Mouse (Mus musculus) kidney, adult 2 months (tissue): ENCODE data around the gene Prkag2. TPM values are rescaled to one million over a fixed set of nuclear protein-coding genes. Genes with fewer than 3 reads are reported as not detected.
A peak's percentile ranks its signal among the peaks of the same experiment; 100 is the strongest.

Experiments used
- DNase-seq: peaks from one replicate; pipeline ENCODE4 v3.0.0; 2021
- H3K27ac ChIP-seq: fragments of 200-500 bp; 2 replicates; pipeline ENCODE4 v1.5.1; 2012; ENCODE audit warnings: low read depth, low read length, control low read depth, inconsistent platforms; ENCODE audit not compliant: insufficient read depth
- H3K27me3 ChIP-seq: fragments of 200-500 bp; replicated peaks from 2 replicates; pipeline ENCODE4 v1.6.1; 2012; ENCODE audit warnings: mild to moderate bottlenecking, moderate library complexity, low read length, inconsistent platforms; ENCODE audit not compliant: control insufficient read depth, insufficient read depth
- H3K36me3 ChIP-seq: fragments of 200-500 bp; 2 replicates; pipeline ENCODE4 v1.6.1; 2012; ENCODE audit warnings: mild to moderate bottlenecking, moderate library complexity, low read length, inconsistent platforms; ENCODE audit not compliant: control insufficient read depth, insufficient read depth
- H3K4me1 ChIP-seq: fragments of 200-500 bp; 2 replicates; pipeline ENCODE4 v1.6.1; 2011; ENCODE audit warnings: low read length; ENCODE audit not compliant: control insufficient read depth, insufficient read depth
- H3K4me3 ChIP-seq: fragments of 200-500 bp; 2 replicates; pipeline ENCODE4 v1.5.1; 2011; ENCODE audit warnings: mild to moderate bottlenecking, low read depth, low read length, control low read depth; ENCODE audit not compliant: insufficient read depth
- CTCF ChIP-seq: fragments of 200-500 bp; conservative IDR thresholded peaks from 2 replicates; pipeline ENCODE4 v1.5.1; 2011; ENCODE audit warnings: low read depth, mild to moderate bottlenecking, control low read depth, low read length, moderate library complexity, mixed read lengths; ENCODE audit not compliant: insufficient read depth, insufficient read length
- POLR2A ChIP-seq: fragments of 200-500 bp; IDR thresholded peaks from one replicate; pipeline ENCODE4 v1.6.1; 2011; ENCODE audit warnings: low read depth, low read length, control low read depth
- WGBS: fragments of 180-500 bp; shearing (Covaris S2); methylation state at CpG from one replicate; pipeline ENCODE4 v1.1.7; 2018; 5-methylcytosine and 5-hydroxymethylcytosine counted together
- polyA plus RNA-seq: library from polyadenylated mRNA; depleted of rRNA; stranded (reverse); fragments of >200 nt; gene quantifications from 2 replicates; pipeline ENCODE4 v1.2.3, GENCODE M21; 2012

Prkag2 gene
- polyA plus RNA-seq, 1 experiment, result 36.8 TPM

DNA sequence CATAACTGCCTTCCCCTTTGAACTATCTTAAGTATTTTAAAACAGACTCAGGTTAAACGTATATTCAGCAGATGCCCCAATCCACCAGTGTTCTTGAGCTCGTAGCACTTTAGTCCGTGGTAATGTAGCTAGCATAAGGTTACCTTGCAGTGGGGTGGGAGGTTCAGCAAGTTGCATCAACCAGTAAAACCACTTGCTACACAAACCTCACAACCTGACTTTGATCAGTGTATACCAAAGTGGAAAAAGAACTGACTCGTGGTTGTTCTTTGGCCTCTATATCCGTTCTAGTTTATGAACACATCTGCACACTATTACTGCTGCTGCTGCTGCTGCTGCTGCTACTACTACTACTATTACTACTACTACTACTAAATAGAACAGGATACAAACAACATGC is 256.6 kb downstream of the Prkag2 start:
- 87% methylated on average over 5 of the region's 5 CpGs for WGBS
- TF ChIP-seq POLR2A, result no peak
- TF ChIP-seq CTCF, result no peak
- H3K36me3 ChIP-seq, result no peaks in the 10 kb centered on the region
- H3K27me3 ChIP-seq, result no peaks in the 10 kb centered on the region
- DNase-seq, result no peak
- no peak overlapping the region for H3K4me3 ChIP-seq
- H3K27ac ChIP-seq, result no peak overlapping the region
- H3K4me1 ChIP-seq, result peaks cover 10% of the 10 kb centered on the region; the same call in 1 of the 2 replicates

DNA sequence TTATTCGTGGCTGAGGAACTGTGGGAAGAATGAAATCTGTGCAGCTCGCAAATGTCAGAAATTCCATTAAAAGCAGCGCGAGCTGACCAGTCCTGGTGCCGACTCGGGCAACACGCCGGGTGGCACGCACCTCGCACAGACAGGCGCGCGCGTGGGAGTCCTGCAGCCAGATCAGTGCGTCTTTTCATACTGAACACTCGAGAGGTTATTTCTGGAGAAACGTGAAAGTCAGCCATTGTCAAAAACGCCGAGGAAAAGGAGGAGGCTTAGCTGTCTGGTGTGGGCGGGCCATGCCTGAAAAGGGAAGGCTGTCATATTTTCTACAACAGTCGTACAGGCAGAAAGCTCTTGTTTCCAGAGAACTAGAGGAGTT is 257.4 kb downstream of the Prkag2 start:
- WGBS, result 2% methylated on average over 21 of the region's 21 CpGs
- H3K36me3 ChIP-seq, result no peaks in the 10 kb centered on the region
- TF ChIP-seq POLR2A (no peak), CTCF (no peak)
- peak overlapping the region; percentile 54 for H3K27ac ChIP-seq
- no peak for DNase-seq
- peak overlapping the region; percentile 41 for H3K4me3 ChIP-seq
- no peaks in the 10 kb centered on the region for H3K27me3 ChIP-seq
- H3K4me1 ChIP-seq, result peaks cover 12% of the 10 kb centered on the region; the same call in 1 of the 2 replicates

DNA sequence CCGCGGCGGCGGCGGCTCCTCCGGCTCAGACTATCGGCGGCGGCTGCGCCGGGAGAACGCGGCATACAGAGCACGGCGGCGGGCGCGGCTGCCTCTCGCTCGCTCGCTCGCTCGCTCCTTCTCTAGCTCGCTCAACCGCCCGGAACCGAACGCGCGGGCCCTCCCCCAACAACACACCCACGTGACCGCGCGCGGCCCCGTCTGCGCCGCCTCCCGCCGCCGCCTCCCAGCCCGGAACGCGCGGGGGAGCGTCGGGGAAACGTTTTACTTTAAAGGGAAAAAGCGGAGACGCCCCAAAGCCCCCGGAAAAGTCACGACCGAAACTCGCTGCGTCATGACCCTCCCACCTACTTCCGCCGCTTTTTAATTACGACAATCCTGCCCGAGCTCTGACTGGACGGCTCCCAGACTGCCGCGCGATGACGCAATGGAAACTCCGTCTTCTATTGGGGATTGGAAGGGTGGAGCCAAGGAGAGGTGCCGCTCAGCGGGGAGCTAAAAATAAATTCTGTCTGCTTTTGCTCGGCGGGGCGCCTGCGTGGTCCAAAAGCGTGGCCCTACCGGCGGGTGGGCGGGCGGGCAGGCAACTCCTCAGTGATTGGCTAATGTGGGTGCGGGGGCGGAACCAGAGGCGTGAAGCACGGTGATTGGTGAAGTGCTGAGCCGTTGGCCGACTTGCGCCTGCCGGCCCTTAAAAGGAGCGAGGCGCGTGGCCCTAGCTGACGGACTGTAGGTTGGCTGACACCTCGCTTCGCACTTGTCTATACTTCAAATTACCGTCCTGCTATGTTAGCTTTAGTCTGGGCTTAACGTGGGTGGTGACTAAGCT is 258.0 kb downstream of the Prkag2 start, which contains the start of gene Rheb:
Gene Rheb (minus strand): TSS at position 351 of the 829 bp plus-strand sequence.
- H3K27me3 ChIP-seq, result no peaks in the 10 kb centered on the region
- TF ChIP-seq POLR2A (peak; percentile 74), CTCF (no peak)
- peak; percentile 100 for DNase-seq
- no peaks in the 10 kb centered on the region for H3K36me3 ChIP-seq
- WGBS, result 1% methylated on average over 91 of the region's 92 CpGs
- H3K4me3 ChIP-seq, result peak within 1 kb of the TSS; percentile 84
- H3K27ac ChIP-seq, result peak within 1 kb of the TSS; percentile 97
- peaks cover 12% of the 10 kb centered on the region; the same call in 1 of the 2 replicates for H3K4me1 ChIP-seq

DNA sequence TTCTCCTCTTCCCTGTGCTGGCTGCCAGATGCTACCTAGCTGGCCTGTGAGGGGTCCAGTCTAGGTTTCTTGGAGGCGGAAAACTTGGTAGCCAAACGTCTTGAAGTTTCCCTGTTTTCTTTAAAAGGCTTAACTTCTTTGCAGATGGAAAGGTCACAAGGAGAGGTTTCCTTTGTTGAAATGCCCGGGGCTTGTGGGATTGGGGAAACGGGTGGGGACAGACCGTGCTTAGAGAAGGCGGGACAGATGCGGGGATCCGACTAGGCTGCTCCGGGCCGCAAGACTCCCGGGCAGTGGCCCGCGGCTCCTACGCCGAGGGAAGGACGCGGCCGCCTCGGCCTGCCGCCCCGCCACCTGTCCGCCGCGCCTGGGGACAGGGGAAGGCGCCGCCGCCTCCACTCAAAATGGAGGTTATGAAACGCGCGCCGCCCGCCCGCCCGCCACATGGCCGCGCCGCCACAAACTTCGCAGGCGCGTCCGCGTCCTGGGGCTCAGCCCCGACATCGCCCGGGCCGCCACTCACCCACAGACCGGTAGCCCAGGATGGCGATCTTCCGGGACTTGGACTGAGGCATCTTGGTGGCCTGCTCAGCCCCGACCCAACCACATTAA is 258.7 kb downstream of the Prkag2 start:
- no peaks in the 10 kb centered on the region for H3K27me3 ChIP-seq
- WGBS, result under 1% methylated on average over 46 of the region's 50 CpGs
- peaks cover 12% of the 10 kb centered on the region; the same call in 1 of the 2 replicates for H3K4me1 ChIP-seq
- no peaks in the 10 kb centered on the region for H3K36me3 ChIP-seq
- H3K27ac ChIP-seq, result peak overlapping the region; percentile 97
- TF ChIP-seq POLR2A (no peak), CTCF (no peak)
- no peak for DNase-seq
- H3K4me3 ChIP-seq, result peak overlapping the region; percentile 84

DNA sequence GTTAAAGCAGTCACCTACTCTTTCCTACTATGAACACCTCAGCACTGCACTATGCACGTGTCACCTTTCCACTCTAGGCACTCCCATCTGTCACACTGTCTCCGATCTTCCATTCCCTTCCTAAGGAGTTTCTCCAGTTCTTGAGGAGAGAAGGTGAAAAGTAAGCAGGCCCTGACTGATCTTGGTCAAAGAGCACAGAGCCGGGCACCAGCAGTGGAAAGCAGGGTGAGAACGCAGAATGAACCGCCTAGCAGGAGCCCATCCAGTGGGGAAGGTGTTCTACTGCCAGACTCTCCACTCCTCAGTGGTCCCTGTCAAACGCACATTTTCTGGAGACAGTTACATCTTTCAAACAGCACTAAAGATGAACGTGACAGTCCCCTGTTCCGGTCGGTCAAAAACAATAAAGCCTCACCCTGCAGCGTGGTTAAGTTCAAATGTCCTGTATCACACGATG is 259.4 kb downstream of the Prkag2 start:
- Histone ChIP-seq H3K4me1 (peaks cover 12% of the 10 kb centered on the region; the same call in 1 of the 2 replicates), H3K36me3 (no peaks in the 10 kb centered on the region), H3K27ac (no peak overlapping the region), H3K4me3 (peak overlapping the region; percentile 84), H3K27me3 (no peaks in the 10 kb centered on the region)
- WGBS, result 2% methylated on average over 11 of the region's 11 CpGs
- peak; percentile 48 for DNase-seq
- TF ChIP-seq POLR2A, result no peak

DNA sequence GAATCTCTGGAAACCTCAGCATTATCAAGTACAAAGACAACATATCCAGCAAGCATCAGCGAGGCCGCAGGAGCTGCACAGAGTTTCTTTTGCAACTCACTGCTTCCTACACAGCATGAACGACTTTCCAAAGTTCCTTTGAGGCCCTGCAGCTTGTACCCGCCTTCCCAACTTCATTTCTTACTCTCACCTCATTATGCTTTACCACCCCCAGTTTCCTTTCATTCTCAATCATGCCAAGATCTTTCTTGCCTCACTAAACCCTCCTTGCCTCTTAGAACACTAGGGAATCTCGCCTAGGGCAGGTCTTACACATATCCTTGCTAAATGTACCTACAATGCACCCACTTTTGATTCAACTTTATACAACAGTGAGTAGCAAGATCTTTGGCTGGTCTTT is 266.0 kb downstream of the Prkag2 start:
- Histone ChIP-seq H3K4me1 (peaks cover 13% of the 10 kb centered on the region), H3K36me3 (no peaks in the 10 kb centered on the region), H3K27ac (no peak overlapping the region), H3K4me3 (no peak overlapping the region), H3K27me3 (no peaks in the 10 kb centered on the region)
- WGBS, result 59% methylated on average over 5 of the region's 5 CpGs
- no peak for DNase-seq
- TF ChIP-seq POLR2A, result no peak

DNA sequence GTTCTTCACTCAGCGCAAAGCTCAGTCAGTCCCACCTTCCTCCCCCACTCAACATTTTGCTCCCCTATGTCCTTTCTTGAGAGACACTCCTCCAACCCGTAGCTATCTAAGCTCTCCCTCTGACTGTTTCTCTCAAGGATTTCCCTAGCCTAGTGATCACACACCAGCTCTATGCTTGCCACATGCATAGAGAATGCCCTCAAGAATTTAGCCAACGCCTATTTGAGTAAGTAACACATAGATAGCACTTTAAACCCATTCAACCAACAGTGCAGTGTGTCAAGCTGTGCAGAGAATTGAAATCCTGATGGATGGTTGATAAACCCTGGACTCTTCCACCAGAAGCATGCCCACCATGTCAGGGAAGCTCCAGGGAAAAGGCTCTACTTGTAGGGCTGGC is 268.5 kb downstream of the Prkag2 start:
- 88% methylated on average over 3 of the region's 3 CpGs for WGBS
- H3K36me3 ChIP-seq, result no peaks in the 10 kb centered on the region
- DNase-seq, result no peak

More for the DNA sequence above, 268.5 kb downstream of the Prkag2 start:
- Histone ChIP-seq H3K27ac (no peak overlapping the region), H3K4me3 (no peak overlapping the region), H3K27me3 (no peaks in the 10 kb centered on the region), H3K4me1 (peaks cover 28% of the 10 kb centered on the region)
- TF ChIP-seq CTCF, result no peak
- no peak for TF ChIP-seq POLR2A
